Mouse (Mus musculus): ENCODE measurements around the gene Mrpl20. TPM values are rescaled to one million over a fixed set of nuclear protein-coding genes. Genes with fewer than 3 reads are reported as not detected.

Mrpl20 gene
- polyA plus RNA-seq, 1 experiment from 2014 or later = 186 TPM

- TF ChIP-seq CTCF (IDR thresholded peaks at IDR 0.05) (no peak), EP300 (IDR thresholded peaks at IDR 0.05) (no peak)
- ATAC-seq = no peak
- H3K27me3 ChIP-seq (replicated peaks; ENCODE audit: insufficient read depth, low read length) = no peaks in the 10 kb centered on the region
- H3K36me3 ChIP-seq (ENCODE audit: insufficient read depth, low read length) = no peaks in the 10 kb centered on the region
- no peak overlapping the region for H3K27ac ChIP-seq (ENCODE audit: low read length)
- no peak for DNase-seq (ENCODE audit: low spot score)
- H3K4me2 ChIP-seq (replicated peaks; ENCODE audit: low read depth, low read length) = no peak overlapping the region
- H3K9me3 ChIP-seq (ENCODE audit: low read length) = no peaks in the 10 kb centered on the region
- no peak overlapping the region for H3K9ac ChIP-seq (replicated peaks; ENCODE audit: low read depth)
- WGBS = 26% methylated on average over 2 of the region's 2 CpGs
- H3K4me3 ChIP-seq (ENCODE audit: low read depth, low read length) = no peak overlapping the region
- no peaks in the 10 kb centered on the region for H3K4me1 ChIP-seq (ENCODE audit: insufficient read depth, low read depth, low read length)
Observed at GRCm38 (mm10) chr4:155793730-155794129, 8.9 kb upstream of the Mrpl20 start.

- DNase-seq (ENCODE audit: low spot score) = no peak
- H3K27ac ChIP-seq (ENCODE audit: low read length) = no peak overlapping the region
- ATAC-seq = no peak
Observed at GRCm38 (mm10) chr4:155802075-155802474, 603 bp upstream of the Mrpl20 start.

DNA sequence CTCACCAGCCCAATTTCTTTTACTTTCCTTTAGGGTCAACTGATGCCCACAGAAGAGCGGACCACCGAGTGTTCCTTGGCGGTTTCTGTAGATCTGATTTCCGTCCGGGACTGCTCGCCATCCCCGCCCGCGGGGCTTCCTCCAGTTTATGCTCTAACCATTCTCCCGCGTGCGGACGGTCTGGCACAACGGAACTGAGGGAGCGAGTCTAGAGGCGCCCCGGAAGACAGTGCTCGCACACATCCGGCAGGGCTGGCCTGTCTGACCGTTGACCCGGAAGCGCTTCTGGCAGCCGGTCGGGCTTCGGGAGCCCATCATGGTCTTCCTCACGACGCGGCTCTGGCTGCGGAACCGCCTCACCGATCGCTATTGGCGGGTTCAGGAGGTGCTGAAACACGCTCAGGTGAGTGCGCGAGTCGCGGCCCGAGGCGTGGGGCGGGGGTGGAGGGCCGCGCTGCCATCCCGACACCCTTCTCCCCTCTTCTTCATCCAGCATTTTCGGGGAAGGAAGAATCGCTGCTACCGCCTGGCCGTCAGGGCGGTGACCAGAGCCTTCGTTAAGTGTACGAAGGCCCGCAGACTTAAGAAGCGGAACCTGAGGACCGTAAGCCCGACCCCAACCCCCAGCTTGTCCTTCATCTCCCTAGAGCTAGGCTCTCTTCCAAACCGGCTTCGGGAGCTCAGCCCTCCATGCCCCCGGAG is 813 bp downstream of the Mrpl20 start:
- H3K4me2 ChIP-seq (replicated peaks; ENCODE audit: low read depth, low read length) = peak overlapping the region; percentile 67
- ATAC-seq (peak; percentile 99), DNase-seq (ENCODE audit: low spot score) (peak; percentile 94)
- H3K27me3 ChIP-seq (replicated peaks; ENCODE audit: insufficient read depth, low read length) = no peaks in the 10 kb centered on the region
- H3K9me3 ChIP-seq (ENCODE audit: low read length) = no peaks in the 10 kb centered on the region
- peaks cover 9% of the 10 kb centered on the region; the same call in 1 of the 2 replicates for H3K36me3 ChIP-seq (ENCODE audit: insufficient read depth, low read length)
- peak overlapping the region; percentile 68 for H3K9ac ChIP-seq (replicated peaks; ENCODE audit: low read depth)
- peak overlapping the region; percentile 67 for H3K4me3 ChIP-seq (ENCODE audit: low read depth, low read length)
- TF ChIP-seq EP300 (IDR thresholded peaks at IDR 0.05) (peak; percentile 54; the same call in 1 of the 2 replicates), CTCF (IDR thresholded peaks at IDR 0.05) (0 out of 2 replicates have a peak, but pooled peaks have one; percentile 7)
- peak overlapping the region; percentile 68 for H3K27ac ChIP-seq (ENCODE audit: low read length)
- H3K4me1 ChIP-seq (ENCODE audit: insufficient read depth, low read depth, low read length) = 0 out of 2 replicates have a peak, but pooled peaks cover 5% of the 10 kb centered on the region
- under 1% methylated on average over 57 of the region's 58 CpGs for WGBS

More at GRCm38 (mm10) chr4:155802075-155802474, 603 bp upstream of the Mrpl20 start:
- TF ChIP-seq CTCF (IDR thresholded peaks at IDR 0.05) = no peak
- TF ChIP-seq EP300 (IDR thresholded peaks at IDR 0.05) = no peak
- no peak overlapping the region for H3K9ac ChIP-seq (replicated peaks; ENCODE audit: low read depth)
- no peaks in the 10 kb centered on the region for H3K36me3 ChIP-seq (ENCODE audit: insufficient read depth, low read length)
- WGBS = 93% methylated on average over 1 of the region's 1 CpGs
- H3K27me3 ChIP-seq (replicated peaks; ENCODE audit: insufficient read depth, low read length) = no peaks in the 10 kb centered on the region
- 0 out of 2 replicates have a peak, but pooled peaks cover 5% of the 10 kb centered on the region for H3K4me1 ChIP-seq (ENCODE audit: insufficient read depth, low read depth, low read length)
- H3K9me3 ChIP-seq (ENCODE audit: low read length) = no peaks in the 10 kb centered on the region
- no peak overlapping the region for H3K4me2 ChIP-seq (replicated peaks; ENCODE audit: low read depth, low read length)
- no peak overlapping the region for H3K4me3 ChIP-seq (ENCODE audit: low read depth, low read length)

DNA sequence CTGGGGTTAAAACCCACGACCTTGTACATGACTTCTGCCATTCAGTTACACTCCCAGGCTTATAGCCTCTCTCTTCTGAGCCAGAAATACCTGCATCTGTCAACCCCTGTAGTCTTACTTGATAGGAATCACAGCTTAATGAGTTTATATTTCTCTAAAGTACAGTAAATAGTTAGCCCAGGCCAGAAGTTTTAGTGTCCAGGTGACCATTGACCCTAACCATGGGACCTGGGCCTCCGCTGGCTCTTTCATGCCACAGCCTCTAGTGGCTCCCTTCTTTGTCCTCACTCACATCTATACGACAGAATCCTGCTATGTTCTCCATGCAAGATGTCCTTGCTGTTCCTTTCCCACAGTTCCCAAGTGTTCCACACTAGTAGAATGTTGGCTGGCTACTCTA is 5.2 kb downstream of the Mrpl20 start:
- Histone ChIP-seq H3K4me1 (ENCODE audit: insufficient read depth, low read depth, low read length) (peaks cover 11% of the 10 kb centered on the region; the same call in 1 of the 2 replicates), H3K9ac (replicated peaks; ENCODE audit: low read depth) (no peak overlapping the region), H3K36me3 (ENCODE audit: insufficient read depth, low read length) (peaks cover 22% of the 10 kb centered on the region), H3K27ac (ENCODE audit: low read length) (no peak overlapping the region), H3K4me3 (ENCODE audit: low read depth, low read length) (no peak overlapping the region), H3K27me3 (replicated peaks; ENCODE audit: insufficient read depth, low read length) (no peaks in the 10 kb centered on the region), H3K4me2 (replicated peaks; ENCODE audit: low read depth, low read length) (no peak overlapping the region), H3K9me3 (ENCODE audit: low read length) (no peaks in the 10 kb centered on the region)
- TF ChIP-seq CTCF (IDR thresholded peaks at IDR 0.05) (no peak), EP300 (IDR thresholded peaks at IDR 0.05) (no peak)
- no peak for DNase-seq (ENCODE audit: low spot score)
- no peak for ATAC-seq
- WGBS = 91% methylated on average over 3 of the region's 3 CpGs

DNA sequence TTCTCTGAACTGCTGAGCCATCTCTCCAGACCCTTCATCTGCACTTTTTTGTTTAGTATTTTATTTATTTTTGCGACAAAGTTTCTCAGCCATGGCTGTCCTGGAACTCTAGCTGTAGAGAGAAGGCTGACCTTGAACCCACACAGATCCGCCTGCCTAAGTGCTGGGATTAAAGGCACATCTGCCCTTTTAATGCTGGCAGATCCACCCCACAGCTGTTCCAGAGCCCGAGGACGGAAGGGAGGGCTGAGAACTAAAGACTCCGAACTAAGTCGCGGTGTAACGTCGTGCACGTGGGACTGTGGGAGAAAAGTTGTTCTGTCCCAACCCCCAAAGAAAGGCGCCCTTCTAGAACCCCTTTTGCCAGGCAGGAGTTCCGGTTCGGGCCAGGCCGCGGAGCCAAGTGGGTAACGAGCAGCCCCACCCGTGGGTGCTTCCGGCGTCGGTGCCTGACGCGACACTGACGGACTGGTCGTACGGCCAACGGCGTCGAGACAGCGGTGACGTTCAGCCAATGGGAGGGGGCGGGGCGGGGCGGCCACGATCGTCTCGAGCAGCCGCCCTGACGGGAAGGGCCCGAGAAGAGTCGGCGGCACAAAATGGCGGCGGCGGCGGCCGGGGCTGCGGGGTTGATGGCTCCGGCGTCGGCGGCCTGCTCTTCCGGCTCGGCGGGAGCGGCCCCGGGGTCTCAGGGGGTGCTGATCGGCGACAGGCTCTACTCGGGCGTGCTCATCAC is 9.4 kb downstream of the Mrpl20 start, which contains the start of gene Ccnl2:
Ccnl2 (plus strand) TSS at position 561 of the 736 bp plus-strand sequence.
- no peaks in the 10 kb centered on the region for H3K27me3 ChIP-seq (replicated peaks; ENCODE audit: insufficient read depth, low read length)
- H3K36me3 ChIP-seq (ENCODE audit: insufficient read depth, low read length) = peaks cover 25% of the 10 kb centered on the region
- ATAC-seq (peak; percentile 100), DNase-seq (ENCODE audit: low spot score) (peak; percentile 98)
- peak within 1 kb of the TSS; percentile 82 for H3K4me2 ChIP-seq (replicated peaks; ENCODE audit: low read depth, low read length)
- no peaks in the 10 kb centered on the region for H3K9me3 ChIP-seq (ENCODE audit: low read length)
- H3K4me3 ChIP-seq (ENCODE audit: low read depth, low read length) = peak within 1 kb of the TSS; percentile 100
- under 1% methylated on average over 51 of the region's 60 CpGs for WGBS
- H3K27ac ChIP-seq (ENCODE audit: low read length) = peak within 1 kb of the TSS; percentile 93
- TF ChIP-seq EP300 (IDR thresholded peaks at IDR 0.05) (no peak), CTCF (IDR thresholded peaks at IDR 0.05) (no peak)
- H3K9ac ChIP-seq (replicated peaks; ENCODE audit: low read depth) = peak within 1 kb of the TSS; percentile 99
- H3K4me1 ChIP-seq (ENCODE audit: insufficient read depth, low read depth, low read length) = peaks cover 16% of the 10 kb centered on the region; the same call in 1 of the 2 replicates

GRCm38 (mm10) chr4:155812665-155813181 is 10.0 kb downstream of the Mrpl20 start:
- no peak for TF ChIP-seq EP300 (IDR thresholded peaks at IDR 0.05)
- no peak for TF ChIP-seq CTCF (IDR thresholded peaks at IDR 0.05)
- WGBS = under 1% methylated on average over 32 of the region's 49 CpGs
- peak; percentile 64 for DNase-seq (ENCODE audit: low spot score)
- H3K9me3 ChIP-seq (ENCODE audit: low read length) = no peaks in the 10 kb centered on the region
- no peaks in the 10 kb centered on the region for H3K27me3 ChIP-seq (replicated peaks; ENCODE audit: insufficient read depth, low read length)
- H3K36me3 ChIP-seq (ENCODE audit: insufficient read depth, low read length) = peaks cover 24% of the 10 kb centered on the region
- H3K4me1 ChIP-seq (ENCODE audit: insufficient read depth, low read depth, low read length) = peaks cover 16% of the 10 kb centered on the region; the same call in 1 of the 2 replicates
- H3K27ac ChIP-seq (ENCODE audit: low read length) = peak overlapping the region; percentile 93
- ATAC-seq = peak; percentile 32
- peak overlapping the region; percentile 99 for H3K9ac ChIP-seq (replicated peaks; ENCODE audit: low read depth)
- peak overlapping the region; percentile 82 for H3K4me2 ChIP-seq (replicated peaks; ENCODE audit: low read depth, low read length)
- H3K4me3 ChIP-seq (ENCODE audit: low read depth, low read length) = peak overlapping the region; percentile 100

All from lung, postnatal 0 days (tissue).